Mouse (Mus musculus) kidney, postnatal 0 days (tissue): ENCODE measurements around the gene Sim2. TPM values are rescaled to one million over a fixed set of nuclear protein-coding genes. Genes with fewer than 3 reads are reported as not detected.

Experiments
- ATAC-seq: fragments of 200-750 bp; cut with Nextera tagmentation; replicated peaks from 2 replicates; pipeline ENCODE4 v1.8.0; 2017; ENCODE audit warnings: low read depth, moderate number of reproducible peaks, moderate TSS enrichment, moderate library complexity; ENCODE audit not compliant: low FRiP score
- DNase-seq: peaks from one replicate; pipeline ENCODE4 v3.0.0-alpha.2; 2016; ENCODE audit warnings: low spot score
- H3K27ac ChIP-seq: fragments of 300-500 bp; sonication (generic); 2 replicates; pipeline ENCODE4 v1.5.1; 2014; ENCODE audit warnings: mild to moderate bottlenecking
- H3K27me3 ChIP-seq: fragments of 300-500 bp; sonication (generic); 2 replicates; pipeline ENCODE4 v1.6.1; 2014; ENCODE audit warnings: low read length, mixed read lengths; ENCODE audit not compliant: insufficient read depth
- H3K36me3 ChIP-seq: fragments of 300-500 bp; sonication (generic); 2 replicates; pipeline ENCODE4 v1.6.1; 2014; ENCODE audit warnings: low read length, mixed read lengths; ENCODE audit not compliant: insufficient read depth
- H3K4me1 ChIP-seq: fragments of 300-500 bp; sonication (generic); replicated peaks from 2 replicates; pipeline ENCODE4 v1.6.1; 2014; ENCODE audit warnings: antibody characterized with exemption, low read length, mixed read lengths; ENCODE audit not compliant: insufficient read depth
- H3K4me2 ChIP-seq: fragments of 300-500 bp; sonication (generic); 2 replicates; pipeline ENCODE4 v1.6.1; 2014; ENCODE audit warnings: mild to moderate bottlenecking, low read length, moderate library complexity, mixed read lengths
- H3K4me3 ChIP-seq: fragments of 300-500 bp; sonication (generic); replicated peaks from 2 replicates; pipeline ENCODE4 v1.5.1; 2014; ENCODE audit warnings: low read depth, low read length
- H3K9ac ChIP-seq: fragments of 300-500 bp; sonication (generic); 2 replicates; pipeline ENCODE4 v1.6.1; 2014; ENCODE audit warnings: low read depth, low read length
- H3K9me3 ChIP-seq: fragments of 300-500 bp; sonication (generic); replicated peaks from 2 replicates; pipeline ENCODE4 v1.6.1; 2016; ENCODE audit warnings: low read length, inconsistent platforms, mixed read lengths
- CTCF ChIP-seq: IDR thresholded peaks from 2 replicates; pipeline ENCODE4 v1.5.1; 2016; ENCODE audit warnings: antibody characterized with exemption, low read depth, mild to moderate bottlenecking, moderate library complexity
- WGBS: fragments of 180-500 bp; shearing (Covaris S2); extraction: QIAGEN DNeasy Blood & Tissue Kit; methylation state at CpG from one replicate; pipeline ENCODE4 v1.1.7; 2014; 5-methylcytosine and 5-hydroxymethylcytosine counted together
- polyA plus RNA-seq: library from polyadenylated mRNA; unstranded; fragments of >200 nt; fragmentation: Nextera tagmentation; extraction: Ambion mirVana; gene quantifications from 2 replicates; pipeline ENCODE4 v1.2.1, GENCODE M21; 2015

The Sim2 gene
- polyA plus RNA-seq, 1 experiment from 2014 or later = 3.0 TPM

DNA sequence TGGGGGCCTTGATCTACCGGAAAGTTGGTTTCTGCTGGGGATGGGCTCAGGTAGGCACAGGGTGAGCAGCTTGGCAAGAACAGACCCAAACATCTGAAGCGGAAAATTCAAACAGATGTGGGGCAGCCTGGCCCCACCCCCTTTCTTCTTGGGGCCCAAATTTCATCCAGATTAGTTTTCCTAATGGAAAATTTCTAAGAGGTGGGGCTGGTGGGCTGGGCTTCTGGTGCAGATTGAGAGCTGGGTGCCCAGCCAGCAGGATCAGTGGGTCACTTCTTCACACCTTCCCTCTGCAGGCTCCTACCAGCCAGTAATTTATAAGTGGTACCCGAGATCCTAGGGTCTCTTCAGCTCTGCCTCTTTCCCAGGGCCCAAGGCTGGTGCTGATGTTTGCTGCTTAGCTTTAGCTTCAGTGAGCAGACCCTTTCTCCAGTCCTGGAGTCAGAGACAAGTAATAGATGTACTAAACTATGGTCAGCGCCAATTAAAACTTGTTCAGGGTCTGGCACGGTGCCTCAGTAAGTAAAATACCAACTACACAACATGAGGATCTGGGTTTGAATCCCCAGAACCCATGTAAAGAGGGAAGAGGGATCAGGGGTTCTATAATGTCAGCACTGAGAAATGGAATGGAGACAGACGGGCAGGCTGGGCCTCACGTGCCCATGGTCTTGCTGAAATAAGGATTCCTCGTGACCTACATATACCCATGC lies 2.6 kb upstream of the Sim2 start:
- 11% methylated on average over 8 of the region's 8 CpGs for whole genome bisulfite sequencing
- Histone ChIP-seq H3K4me2 (no peak overlapping the region), H3K9ac (no peak overlapping the region), H3K27me3 (peaks cover 89% of the 10 kb centered on the region), H3K4me3 (no peak overlapping the region), H3K27ac (no peak overlapping the region), H3K36me3 (no peaks in the 10 kb centered on the region), H3K4me1 (peaks cover 15% of the 10 kb centered on the region), H3K9me3 (no peaks in the 10 kb centered on the region)
- DNase-seq = no peak
- no peak for TF ChIP-seq CTCF
- no peak for ATAC-seq

DNA sequence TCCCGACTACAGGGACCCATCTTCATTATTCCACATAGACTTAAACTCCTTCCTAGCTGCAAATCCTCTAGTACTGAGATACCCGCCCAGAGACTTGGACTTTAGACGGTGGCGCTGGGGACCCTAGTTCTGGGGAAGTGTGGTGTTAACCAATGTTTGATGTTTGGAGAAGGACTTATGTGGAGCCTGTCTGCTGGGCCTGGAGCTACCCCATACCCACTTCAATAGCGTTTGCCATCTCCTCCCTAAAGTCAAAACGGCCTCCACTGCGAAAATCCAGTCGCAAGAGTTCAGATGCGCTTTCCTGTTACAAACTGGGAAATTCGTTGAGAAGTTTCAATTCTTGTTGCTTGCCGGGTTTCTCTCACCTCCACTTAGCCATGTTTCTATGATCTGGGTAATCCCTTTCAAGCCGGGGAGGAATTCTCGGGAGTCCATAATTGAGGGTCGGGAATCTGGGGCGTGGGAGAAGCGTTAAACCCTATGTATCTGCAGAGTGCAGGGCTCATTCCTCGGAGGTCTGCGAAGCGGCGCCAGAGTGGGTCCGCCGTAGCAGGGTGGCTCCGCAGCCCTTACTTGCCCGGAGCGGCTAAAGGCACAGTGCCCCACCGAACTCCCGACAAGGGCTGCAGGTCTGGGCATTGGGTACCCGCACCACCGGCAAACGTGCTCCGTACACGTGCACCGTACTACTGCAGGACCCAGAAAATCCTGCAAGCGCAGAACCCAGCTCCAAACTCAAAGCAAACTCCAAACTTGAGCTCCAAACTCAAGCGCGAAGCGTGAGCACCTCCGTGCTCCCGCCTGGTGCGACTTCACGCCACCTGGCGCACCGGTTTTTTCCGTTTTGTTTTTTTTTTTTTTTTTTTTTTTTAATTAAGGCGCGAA lies 1.5 kb upstream of the Sim2 start:
- ATAC-seq (no peak), DNase-seq (no peak)
- Histone ChIP-seq H3K4me2 (peak overlapping the region; percentile 25), H3K4me1 (peaks cover 18% of the 10 kb centered on the region), H3K9me3 (no peaks in the 10 kb centered on the region), H3K9ac (peak overlapping the region; percentile 23; the same call in 1 of the 2 replicates), H3K4me3 (no peak overlapping the region; the same call in 1 of the 2 replicates), H3K27me3 (peaks cover 89% of the 10 kb centered on the region), H3K36me3 (no peaks in the 10 kb centered on the region), H3K27ac (no peak overlapping the region)
- WGBS = 2% methylated on average over 46 of the region's 46 CpGs
- no peak for TF ChIP-seq CTCF

DNA sequence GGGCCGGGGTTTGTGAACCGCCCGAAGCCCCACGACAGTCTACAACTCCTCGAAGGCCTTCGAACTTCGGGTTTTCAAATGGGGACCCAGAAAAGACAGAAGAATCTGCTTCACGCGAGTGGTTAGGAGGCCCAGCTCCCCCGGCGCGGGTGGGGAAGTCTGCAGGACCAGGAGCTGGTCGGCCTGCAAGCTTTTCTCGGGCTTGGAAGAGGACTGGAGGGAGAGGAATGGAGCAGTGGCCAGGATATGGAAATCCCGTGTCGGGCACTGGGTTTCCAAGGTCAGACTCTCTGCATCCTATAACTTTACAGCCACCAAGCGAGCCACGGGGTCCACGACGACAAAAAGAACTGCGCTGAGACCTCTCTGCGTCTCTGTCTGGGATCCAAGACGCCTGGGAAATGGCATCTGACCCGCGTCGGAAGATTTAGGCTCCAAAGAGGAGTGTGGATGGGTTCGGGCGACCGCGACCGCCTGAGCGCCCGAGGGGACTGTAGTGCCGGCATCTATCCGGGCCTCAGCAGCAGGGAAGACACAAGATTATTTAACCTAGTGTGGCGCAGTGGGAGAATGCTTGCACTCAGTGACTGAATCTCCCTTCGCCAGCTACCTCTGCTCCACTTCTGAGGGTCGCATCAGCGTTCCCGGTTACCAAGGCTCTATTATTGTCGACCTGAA lies 744 bp upstream of the Sim2 start:
- ATAC-seq (no peak), DNase-seq (no peak)
- H3K9me3 ChIP-seq = no peaks in the 10 kb centered on the region
- peak overlapping the region; percentile 23; the same call in 1 of the 2 replicates for H3K9ac ChIP-seq
- no peak for TF ChIP-seq CTCF
- peaks cover 91% of the 10 kb centered on the region for H3K27me3 ChIP-seq
- under 1% methylated on average over 41 of the region's 41 CpGs for WGBS
- H3K4me2 ChIP-seq = peak overlapping the region; percentile 15; the same call in 1 of the 2 replicates
- H3K4me3 ChIP-seq = peak overlapping the region; percentile 16
- H3K36me3 ChIP-seq = no peaks in the 10 kb centered on the region
- H3K27ac ChIP-seq = no peak overlapping the region
- H3K4me1 ChIP-seq = peaks cover 18% of the 10 kb centered on the region

DNA sequence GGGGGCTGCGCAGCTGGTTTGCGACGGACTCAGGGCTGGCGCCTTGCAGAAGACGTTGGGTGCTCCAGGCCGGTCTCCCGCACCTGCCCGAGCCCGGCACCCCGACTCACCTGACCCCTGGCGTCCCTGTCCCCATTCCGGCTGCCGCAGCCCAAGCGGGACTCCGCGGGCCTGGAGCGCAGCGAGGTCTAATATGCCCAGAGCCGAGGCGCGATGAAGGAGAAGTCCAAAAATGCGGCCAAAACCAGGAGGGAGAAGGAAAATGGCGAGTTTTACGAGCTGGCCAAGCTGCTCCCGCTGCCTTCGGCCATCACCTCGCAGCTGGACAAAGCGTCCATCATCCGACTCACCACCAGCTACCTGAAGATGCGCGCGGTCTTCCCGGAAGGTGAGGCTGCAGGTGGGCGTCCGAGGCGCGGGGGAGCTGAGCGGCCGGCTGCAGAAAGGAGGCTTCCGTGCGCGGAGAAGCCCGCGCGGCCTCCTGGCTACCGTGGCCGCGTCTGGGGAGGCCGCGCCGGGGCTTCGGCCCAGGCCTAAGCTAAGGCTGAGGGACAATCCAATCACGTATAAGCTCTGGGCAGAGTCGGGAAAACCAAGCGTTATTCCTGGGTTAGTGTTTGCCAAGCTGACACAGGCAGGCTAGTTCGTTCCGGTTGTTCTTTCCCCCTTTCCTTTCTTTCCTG lies 1.0 kb downstream of the Sim2 start:
- TF ChIP-seq CTCF = no peak
- under 1% methylated on average over 57 of the region's 57 CpGs for WGBS
- Histone ChIP-seq H3K4me2 (peak overlapping the region; percentile 69), H3K27me3 (peaks cover 94% of the 10 kb centered on the region), H3K4me1 (peaks cover 18% of the 10 kb centered on the region), H3K4me3 (peak overlapping the region; percentile 43), H3K9ac (peak overlapping the region; percentile 53), H3K27ac (no peak overlapping the region), H3K36me3 (no peaks in the 10 kb centered on the region), H3K9me3 (no peaks in the 10 kb centered on the region)
- ATAC-seq (no peak; the same call in 1 of the 2 replicates), DNase-seq (no peak)

DNA sequence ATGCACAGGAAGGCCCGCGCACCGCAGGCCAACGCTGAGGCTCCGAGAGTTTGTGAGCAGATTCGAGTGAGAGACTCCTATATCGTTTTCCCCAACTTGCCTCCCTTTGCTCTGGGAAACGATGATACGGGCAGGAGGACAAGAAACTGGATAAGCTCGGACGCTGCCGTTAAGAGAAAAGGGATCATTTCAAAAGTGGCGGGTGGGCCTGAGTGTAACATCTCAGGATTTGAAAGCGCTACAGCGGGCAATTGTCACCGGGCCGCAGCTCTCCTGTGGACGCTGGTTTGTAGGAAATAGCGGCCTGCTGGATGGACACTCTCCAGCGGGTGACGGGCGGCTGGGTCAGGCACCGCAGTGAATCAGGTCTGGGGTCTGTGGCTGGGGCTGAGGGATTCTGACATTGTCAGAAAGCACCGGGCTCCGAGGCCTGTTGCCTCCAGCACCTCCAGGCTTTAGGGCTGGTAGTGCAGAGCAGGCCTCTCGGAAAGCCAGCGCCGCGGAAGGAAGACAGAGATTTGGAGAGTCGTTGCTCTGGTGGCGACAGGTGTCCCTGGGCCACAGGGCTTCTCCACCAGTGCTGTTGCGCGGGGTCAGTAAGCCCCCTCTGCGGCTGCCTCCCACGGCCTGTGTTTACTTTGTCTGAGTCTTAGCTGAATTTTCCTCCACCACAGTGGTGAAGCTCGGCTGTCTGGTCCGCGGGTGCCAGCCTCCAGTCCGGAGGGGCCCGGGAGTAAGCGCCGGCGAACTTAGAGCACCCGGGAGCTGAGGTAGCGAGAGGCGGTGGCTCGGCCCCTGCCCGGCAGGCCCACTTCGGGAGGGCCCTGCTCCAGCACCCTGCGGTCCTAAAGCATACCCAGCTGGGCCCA lies 2.2 kb downstream of the Sim2 start:
- 2% methylated on average over 50 of the region's 50 CpGs for WGBS
- TF ChIP-seq CTCF = no peak; the same call in 1 of the 2 replicates
- ATAC-seq = no peak
- Histone ChIP-seq H3K9ac (peak overlapping the region; percentile 49), H3K4me1 (peaks cover 18% of the 10 kb centered on the region), H3K27me3 (peaks cover 94% of the 10 kb centered on the region), H3K4me2 (peak overlapping the region; percentile 32), H3K27ac (no peak overlapping the region), H3K4me3 (peak overlapping the region; percentile 28), H3K9me3 (no peaks in the 10 kb centered on the region), H3K36me3 (no peaks in the 10 kb centered on the region)
- DNase-seq = no peak
